Mouse (Mus musculus): ENCODE measurements around the gene Sp3. TPM values are rescaled to one million over a fixed set of nuclear protein-coding genes. Genes with fewer than 3 reads are reported as not detected.
"Not testable (repeated sequence)": the region's sequence is repeated elsewhere in the genome, so short reads cannot be mapped to it uniquely, and the experiment has no call there.

Gene Sp3
- polyA plus RNA-seq, 1 experiment from 2014 or later: 52.0 TPM

GRCm38 (mm10) chr2:73003751-73004717 lies 23.8 kb upstream of the Sp3 start:
- Histone ChIP-seq H3K4me3 (replicated peaks) (peak overlapping the region; percentile 18), H3K36me3 (no peaks in the 10 kb centered on the region), H3K27ac (replicated peaks) (peak overlapping the region; percentile 94), H3K4me2 (replicated peaks) (peak overlapping the region; percentile 44), H3K4me1 (peaks cover 31% of the 10 kb centered on the region), H3K9me3 (replicated peaks) (no peaks in the 10 kb centered on the region), H3K9ac (no peak overlapping the region), H3K27me3 (no peaks in the 10 kb centered on the region)
- WGBS: 9% methylated on average over 24 of the region's 24 CpGs
- peak; percentile 90 for ATAC-seq (ENCODE audit: insufficient number of reproducible peaks, low FRiP score, low TSS enrichment, low read depth)

- WGBS: 42% methylated on average over 10 of the region's 12 CpGs
- H3K9me3 ChIP-seq (replicated peaks): no peaks in the 10 kb centered on the region
- H3K27ac ChIP-seq (replicated peaks): peak overlapping the region; percentile 94
- no peak for ATAC-seq (ENCODE audit: insufficient number of reproducible peaks, low FRiP score, low TSS enrichment, low read depth)
- H3K27me3 ChIP-seq: no peaks in the 10 kb centered on the region
- no peak overlapping the region for H3K4me3 ChIP-seq (replicated peaks)
- no peak overlapping the region for H3K9ac ChIP-seq
- H3K36me3 ChIP-seq: no peaks in the 10 kb centered on the region
- peak overlapping the region; percentile 44 for H3K4me2 ChIP-seq (replicated peaks)
- H3K4me1 ChIP-seq: peaks cover 31% of the 10 kb centered on the region
Observed at GRCm38 (mm10) chr2:73003049-73003448, 22.8 kb upstream of the Sp3 start.

GRCm38 (mm10) chr2:73002451-73002850 lies 22.2 kb upstream of the Sp3 start:
- Histone ChIP-seq H3K36me3 (no peaks in the 10 kb centered on the region), H3K4me3 (replicated peaks) (no peak overlapping the region), H3K27ac (replicated peaks) (no peak overlapping the region), H3K9ac (no peak overlapping the region), H3K4me1 (peaks cover 31% of the 10 kb centered on the region), H3K4me2 (replicated peaks) (no peak overlapping the region), H3K27me3 (no peaks in the 10 kb centered on the region), H3K9me3 (replicated peaks) (no peaks in the 10 kb centered on the region)
- ATAC-seq (ENCODE audit: insufficient number of reproducible peaks, low FRiP score, low TSS enrichment, low read depth): no peak
- WGBS: 78% methylated on average over 6 of the region's 6 CpGs

GRCm38 (mm10) chr2:73001994-73002393 lies 21.7 kb upstream of the Sp3 start:
- 77% methylated on average over 5 of the region's 5 CpGs for WGBS
- H3K36me3 ChIP-seq: no peaks in the 10 kb centered on the region

GRCm38 (mm10) chr2:73000194-73000593 lies 19.9 kb upstream of the Sp3 start:
- no peak overlapping the region for H3K4me3 ChIP-seq (replicated peaks)
- no peak overlapping the region for H3K27ac ChIP-seq (replicated peaks)
- ATAC-seq (ENCODE audit: insufficient number of reproducible peaks, low FRiP score, low TSS enrichment, low read depth): no peak

More at GRCm38 (mm10) chr2:73001994-73002393, 21.7 kb upstream of the Sp3 start:
- Histone ChIP-seq H3K9ac (no peak overlapping the region), H3K9me3 (replicated peaks) (no peaks in the 10 kb centered on the region), H3K27ac (replicated peaks) (0 out of 2 replicates have a peak overlapping the region, but pooled peaks have one; percentile 7), H3K4me1 (peaks cover 33% of the 10 kb centered on the region), H3K4me2 (replicated peaks) (no peak overlapping the region), H3K4me3 (replicated peaks) (no peak overlapping the region), H3K27me3 (no peaks in the 10 kb centered on the region)
- ATAC-seq (ENCODE audit: insufficient number of reproducible peaks, low FRiP score, low TSS enrichment, low read depth): no peak

GRCm38 (mm10) chr2:72997586-72997985 lies 17.3 kb upstream of the Sp3 start:
- WGBS: 96% methylated on average over 4 of the region's 4 CpGs
- no peak overlapping the region for H3K9ac ChIP-seq
- ATAC-seq (ENCODE audit: insufficient number of reproducible peaks, low FRiP score, low TSS enrichment, low read depth): no peak
- no peaks in the 10 kb centered on the region for H3K27me3 ChIP-seq
- no peaks in the 10 kb centered on the region for H3K36me3 ChIP-seq
- H3K9me3 ChIP-seq (replicated peaks): no peaks in the 10 kb centered on the region
- no peak overlapping the region for H3K4me3 ChIP-seq (replicated peaks)
- no peak overlapping the region for H3K4me2 ChIP-seq (replicated peaks)
- H3K27ac ChIP-seq (replicated peaks): peak overlapping the region; percentile 96; the same call in 1 of the 2 replicates
- H3K4me1 ChIP-seq: peaks cover 22% of the 10 kb centered on the region

More at GRCm38 (mm10) chr2:73000194-73000593, 19.9 kb upstream of the Sp3 start:
- H3K27me3 ChIP-seq: no peaks in the 10 kb centered on the region
- WGBS: 62% methylated on average over 8 of the region's 8 CpGs
- no peak overlapping the region for H3K9ac ChIP-seq
- H3K36me3 ChIP-seq: no peaks in the 10 kb centered on the region
- no peak overlapping the region for H3K4me2 ChIP-seq (replicated peaks)
- H3K9me3 ChIP-seq (replicated peaks): no peaks in the 10 kb centered on the region
- peaks cover 42% of the 10 kb centered on the region for H3K4me1 ChIP-seq

GRCm38 (mm10) chr2:72996808-72997378 lies 16.6 kb upstream of the Sp3 start:
- no peaks in the 10 kb centered on the region for H3K27me3 ChIP-seq
- H3K4me3 ChIP-seq (replicated peaks): no peak overlapping the region
- H3K27ac ChIP-seq (replicated peaks): peak overlapping the region; percentile 96
- H3K36me3 ChIP-seq: no peaks in the 10 kb centered on the region; the same call in 1 of the 2 replicates
- H3K9me3 ChIP-seq (replicated peaks): no peaks in the 10 kb centered on the region
- H3K9ac ChIP-seq: no peak overlapping the region
- no peak overlapping the region for H3K4me2 ChIP-seq (replicated peaks)
- WGBS: 43% methylated on average over 9 of the region's 9 CpGs
- ATAC-seq (ENCODE audit: insufficient number of reproducible peaks, low FRiP score, low TSS enrichment, low read depth): peak; percentile 64; the same call in 1 of the 2 replicates
- peaks cover 22% of the 10 kb centered on the region for H3K4me1 ChIP-seq

- Histone ChIP-seq H3K9me3 (replicated peaks) (no peaks in the 10 kb centered on the region), H3K9ac (no peak overlapping the region), H3K4me2 (replicated peaks) (peak overlapping the region; percentile 33), H3K27ac (replicated peaks) (peak overlapping the region; percentile 96), H3K27me3 (no peaks in the 10 kb centered on the region), H3K4me1 (peaks cover 22% of the 10 kb centered on the region), H3K36me3 (no peaks in the 10 kb centered on the region; the same call in 1 of the 2 replicates), H3K4me3 (replicated peaks) (no peak overlapping the region)
- ATAC-seq (ENCODE audit: insufficient number of reproducible peaks, low FRiP score, low TSS enrichment, low read depth): peak; percentile 90
- WGBS: 15% methylated on average over 9 of the region's 9 CpGs
Observed at GRCm38 (mm10) chr2:72995346-72996097, 15.3 kb upstream of the Sp3 start.

GRCm38 (mm10) chr2:72994165-72994564 lies 13.9 kb upstream of the Sp3 start:
- no peak overlapping the region for H3K9ac ChIP-seq
- no peak overlapping the region for H3K4me3 ChIP-seq (replicated peaks)
- H3K4me1 ChIP-seq: peaks cover 22% of the 10 kb centered on the region
- peaks cover 1% of the 10 kb centered on the region; the same call in 1 of the 2 replicates for H3K36me3 ChIP-seq
- no peak overlapping the region for H3K4me2 ChIP-seq (replicated peaks)
- 0 out of 2 replicates have a peak, but pooled peaks cover 5% of the 10 kb centered on the region for H3K9me3 ChIP-seq (replicated peaks)
- no peaks in the 10 kb centered on the region for H3K27me3 ChIP-seq
- no peak for ATAC-seq (ENCODE audit: insufficient number of reproducible peaks, low FRiP score, low TSS enrichment, low read depth)
- no peak overlapping the region for H3K27ac ChIP-seq (replicated peaks)
- WGBS: 66% methylated on average over 2 of the region's 2 CpGs

GRCm38 (mm10) chr2:72992497-72992896 lies 12.3 kb upstream of the Sp3 start:
- no peak overlapping the region for H3K4me2 ChIP-seq (replicated peaks)
- H3K4me1 ChIP-seq: peaks cover 22% of the 10 kb centered on the region
- no peak overlapping the region for H3K4me3 ChIP-seq (replicated peaks)
- H3K27ac ChIP-seq (replicated peaks): no peak overlapping the region
- H3K9me3 ChIP-seq (replicated peaks): 0 out of 2 replicates have a peak, but pooled peaks cover 7% of the 10 kb centered on the region
- no peak overlapping the region for H3K9ac ChIP-seq
- no peaks in the 10 kb centered on the region for H3K27me3 ChIP-seq
- no peak for ATAC-seq (ENCODE audit: insufficient number of reproducible peaks, low FRiP score, low TSS enrichment, low read depth)
- peaks cover 4% of the 10 kb centered on the region; the same call in 1 of the 2 replicates for H3K36me3 ChIP-seq
- 95% methylated on average over 17 of the region's 17 CpGs for WGBS

- H3K9ac ChIP-seq; H3K4me1 ChIP-seq; H3K27me3 ChIP-seq; H3K36me3 ChIP-seq; H3K9me3 ChIP-seq (replicated peaks); ATAC-seq (ENCODE audit: insufficient number of reproducible peaks, low FRiP score, low TSS enrichment, low read depth); H3K4me3 ChIP-seq (replicated peaks); H3K4me2 ChIP-seq (replicated peaks); H3K27ac ChIP-seq (replicated peaks): not testable (repeated sequence)
- 92% methylated on average over 9 of the region's 9 CpGs for WGBS
Observed at GRCm38 (mm10) chr2:72988945-72989344, 8.7 kb upstream of the Sp3 start.
